Mouse (Mus musculus) small intestine, adult 2 months (tissue): Measurements from ENCODE around the gene Bckdhb.

Source experiments
- CTCF ChIP-seq: fragments of 200-500 bp; IDR thresholded peaks from 2 replicates; pipeline ENCODE4 v1.5.1; 2012; ENCODE audit warnings: low read depth, mild to moderate bottlenecking, control low read depth, inconsistent platforms, low read length, moderate library complexity, mixed read lengths; ENCODE audit not compliant: insufficient replicate concordance, insufficient read length; ENCODE audit errors: extremely low read depth
- POLR2A ChIP-seq: fragments of 200-500 bp; IDR thresholded peaks from 2 replicates; pipeline ENCODE4 v1.6.1; 2012; ENCODE audit warnings: low read depth, mild to moderate bottlenecking, control low read depth, inconsistent platforms, low read length, moderate library complexity

- TF ChIP-seq CTCF (no peak), POLR2A (no peak)
Measured at GRCm38 (mm10) chr9:84137192-84137591, 212.2 kb downstream of the Bckdhb start.
